Mouse (Mus musculus): ENCODE measurements around the gene Gm10959. TPM values are rescaled to one million over a fixed set of nuclear protein-coding genes. Genes with fewer than 3 reads are reported as not detected.
"Not testable (repeated sequence)": the region's sequence is repeated elsewhere in the genome, so short reads cannot be mapped to it uniquely, and the experiment has no call there.

Gene Gm10959
- not detected in 2 replicates for polyA plus RNA-seq (2012; rRNA removed)

DNA sequence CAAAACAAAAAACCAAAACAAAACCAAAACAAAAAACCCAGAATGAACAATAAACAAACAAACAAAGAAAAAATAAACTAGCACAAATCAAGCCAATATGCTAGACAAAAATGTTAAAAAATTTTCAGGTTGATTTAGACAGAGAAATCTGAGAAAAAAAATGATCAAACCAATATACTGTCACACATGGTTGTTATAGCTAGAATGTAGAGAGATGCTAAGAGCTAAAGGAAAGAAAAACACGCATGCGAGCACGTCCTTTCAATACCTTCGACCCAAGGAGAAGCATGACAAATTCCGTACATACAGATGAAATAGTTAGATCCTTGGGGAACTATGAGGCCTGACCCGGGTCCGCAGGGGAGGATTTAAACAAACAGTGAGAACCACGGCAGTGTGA is at the start of gene Gm10959:
Gene Gm10959, minus strand, starts transcription at position 101 of the 400 bp plus-strand sequence.
- Histone ChIP-seq H3K27me3 (ENCODE audit: control insufficient read depth, insufficient read depth, low read length) (no peaks in the 10 kb centered on the region), H3K27ac (ENCODE audit: insufficient read depth, low read length) (no peak within 1 kb of the TSS), H3K4me1 (ENCODE audit: control insufficient read depth, insufficient read depth, insufficient read length) (no peaks in the 10 kb centered on the region), H3K4me3 (ENCODE audit: extremely low read depth, insufficient read depth, insufficient read length) (no peak within 1 kb of the TSS), H3K36me3 (ENCODE audit: control insufficient read depth, insufficient read depth, low read length) (no peaks in the 10 kb centered on the region)
- DNase-seq (ENCODE audit: low read depth in 1 of 2, low spot score in 2 of 2), result no peak
- 94% methylated on average over 8 of the region's 8 CpGs for WGBS
- no peak for TF ChIP-seq POLR2A (IDR thresholded peaks at IDR 0.05; ENCODE audit: low read depth, low read length)
- no peak for TF ChIP-seq CTCF (IDR thresholded peaks at IDR 0.05; ENCODE audit: extremely low read depth, insufficient read depth, insufficient read length, insufficient replicate concordance)

DNA sequence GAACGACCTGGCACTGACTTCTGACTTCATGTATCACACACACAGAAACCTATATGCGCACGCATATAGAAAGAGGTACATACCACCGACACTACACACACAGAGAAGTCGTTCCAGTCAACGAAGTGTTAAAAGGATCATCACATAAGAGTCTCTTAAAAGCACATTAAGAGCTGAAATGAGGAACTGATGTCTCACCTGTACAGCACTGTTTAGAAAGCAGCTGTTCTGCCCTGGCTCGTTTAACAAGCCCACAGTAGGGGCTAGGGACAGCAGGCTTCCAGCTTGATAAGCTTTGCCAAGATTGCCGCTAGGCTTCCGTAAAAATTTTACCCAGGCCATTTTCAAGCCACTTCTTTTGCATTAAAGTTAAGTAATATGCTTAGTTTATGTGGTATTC is 49.2 kb upstream of the Gm10959 start:
- no peak for TF ChIP-seq CTCF (IDR thresholded peaks at IDR 0.05; ENCODE audit: extremely low read depth, insufficient read depth, insufficient read length, insufficient replicate concordance)
- Histone ChIP-seq H3K4me3 (ENCODE audit: extremely low read depth, insufficient read depth, insufficient read length) (no peak overlapping the region), H3K27me3 (ENCODE audit: control insufficient read depth, insufficient read depth, low read length) (no peaks in the 10 kb centered on the region), H3K27ac (ENCODE audit: insufficient read depth, low read length) (no peak overlapping the region), H3K4me1 (ENCODE audit: control insufficient read depth, insufficient read depth, insufficient read length) (no peaks in the 10 kb centered on the region), H3K36me3 (ENCODE audit: control insufficient read depth, insufficient read depth, low read length) (peaks cover 5% of the 10 kb centered on the region)
- 93% methylated on average over 9 of the region's 9 CpGs for WGBS
- DNase-seq (ENCODE audit: low read depth in 1 of 2, low spot score in 2 of 2), result no peak

DNA sequence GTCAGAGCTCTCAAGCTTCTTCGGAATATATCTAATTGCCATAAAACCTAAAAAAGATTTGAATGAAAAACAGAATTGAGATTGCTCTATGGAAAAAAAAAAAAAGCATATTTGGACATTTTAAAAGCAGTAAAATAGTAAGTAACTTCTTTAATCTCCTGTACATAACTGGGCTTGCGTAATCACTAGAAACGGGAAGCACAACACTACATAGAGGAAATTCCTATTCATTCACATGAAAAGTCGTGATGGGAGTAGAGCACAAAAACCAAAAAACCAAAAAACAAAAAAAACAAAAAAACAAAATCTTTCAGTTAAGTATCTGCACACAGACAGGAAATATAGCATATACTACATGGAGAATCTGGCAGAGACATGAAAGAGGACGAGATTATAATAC is 45.1 kb upstream of the Gm10959 start:
- Histone ChIP-seq H3K27ac (ENCODE audit: insufficient read depth, low read length) (no peak overlapping the region), H3K4me3 (ENCODE audit: extremely low read depth, insufficient read depth, insufficient read length) (no peak overlapping the region), H3K4me1 (ENCODE audit: control insufficient read depth, insufficient read depth, insufficient read length) (no peaks in the 10 kb centered on the region), H3K27me3 (ENCODE audit: control insufficient read depth, insufficient read depth, low read length) (no peaks in the 10 kb centered on the region), H3K36me3 (ENCODE audit: control insufficient read depth, insufficient read depth, low read length) (peaks cover 11% of the 10 kb centered on the region)
- DNase-seq (ENCODE audit: low read depth in 1 of 2, low spot score in 2 of 2), result no peak
- TF ChIP-seq CTCF (IDR thresholded peaks at IDR 0.05; ENCODE audit: extremely low read depth, insufficient read depth, insufficient read length, insufficient replicate concordance) (no peak), POLR2A (IDR thresholded peaks at IDR 0.05; ENCODE audit: low read depth, low read length) (no peak)
- 66% methylated on average over 5 of the region's 5 CpGs for WGBS

DNA sequence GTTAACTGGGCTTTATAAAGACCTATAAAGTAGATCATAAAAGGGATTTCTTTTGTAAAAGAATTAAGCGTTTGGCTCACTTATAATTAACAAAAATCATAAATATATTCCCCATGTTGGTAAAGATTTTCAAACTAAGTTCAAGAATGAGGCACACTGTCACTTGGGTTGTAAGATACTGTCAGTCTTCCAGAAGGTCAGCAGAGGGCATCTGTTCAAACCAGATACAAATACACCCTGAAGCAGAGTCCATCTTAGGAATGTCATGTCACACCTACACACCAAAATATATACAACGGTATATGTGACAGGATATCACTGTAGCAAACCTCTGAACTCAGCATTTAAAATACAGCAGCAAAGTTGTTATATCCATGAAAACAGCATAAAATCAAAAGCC is 31.0 kb upstream of the Gm10959 start:
- TF ChIP-seq POLR2A (IDR thresholded peaks at IDR 0.05; ENCODE audit: low read depth, low read length) (no peak), CTCF (IDR thresholded peaks at IDR 0.05; ENCODE audit: extremely low read depth, insufficient read depth, insufficient read length, insufficient replicate concordance) (no peak)
- 94% methylated on average over 2 of the region's 2 CpGs for WGBS
- Histone ChIP-seq H3K4me1 (ENCODE audit: control insufficient read depth, insufficient read depth, insufficient read length) (no peaks in the 10 kb centered on the region), H3K27me3 (ENCODE audit: control insufficient read depth, insufficient read depth, low read length) (no peaks in the 10 kb centered on the region), H3K4me3 (ENCODE audit: extremely low read depth, insufficient read depth, insufficient read length) (no peak overlapping the region), H3K27ac (ENCODE audit: insufficient read depth, low read length) (no peak overlapping the region), H3K36me3 (ENCODE audit: control insufficient read depth, insufficient read depth, low read length) (peaks cover 13% of the 10 kb centered on the region)
- no peak for DNase-seq (ENCODE audit: low read depth in 1 of 2, low spot score in 2 of 2)

DNA sequence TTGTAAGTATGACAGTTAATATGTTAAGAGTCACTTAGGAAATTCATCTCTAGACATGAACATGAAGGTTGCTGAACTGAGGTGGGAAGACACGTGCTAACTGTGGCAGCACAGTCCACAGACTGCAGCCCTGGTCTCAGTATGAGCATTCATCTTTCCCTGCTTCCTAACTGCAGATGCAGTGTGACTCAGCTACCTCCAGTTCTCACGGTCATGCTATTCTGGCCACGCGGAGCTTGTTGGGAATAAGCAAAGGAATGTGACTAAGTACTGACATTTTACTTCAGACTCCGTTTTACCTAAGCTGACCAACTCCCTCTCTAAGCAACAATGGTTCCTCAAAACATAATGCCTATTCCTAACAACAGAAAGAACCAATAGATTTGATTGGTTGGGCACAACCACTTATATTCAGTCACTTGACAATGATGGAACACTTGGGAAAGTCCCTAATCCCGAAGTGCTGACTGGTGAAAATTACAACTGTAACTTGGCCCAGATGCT is 24.3 kb upstream of the Gm10959 start:
- no peak for DNase-seq (ENCODE audit: low read depth in 1 of 2, low spot score in 2 of 2)
- Histone ChIP-seq H3K27ac (ENCODE audit: insufficient read depth, low read length) (peak overlapping the region; percentile 41), H3K4me3 (ENCODE audit: extremely low read depth, insufficient read depth, insufficient read length) (no peak overlapping the region), H3K4me1 (ENCODE audit: control insufficient read depth, insufficient read depth, insufficient read length) (no peaks in the 10 kb centered on the region), H3K36me3 (ENCODE audit: control insufficient read depth, insufficient read depth, low read length) (0 out of 2 replicates have a peak, but pooled peaks cover 1% of the 10 kb centered on the region), H3K27me3 (ENCODE audit: control insufficient read depth, insufficient read depth, low read length) (no peaks in the 10 kb centered on the region)
- no peak for TF ChIP-seq CTCF (IDR thresholded peaks at IDR 0.05; ENCODE audit: extremely low read depth, insufficient read depth, insufficient read length, insufficient replicate concordance)
- WGBS, result 83% methylated on average over 6 of the region's 6 CpGs

DNA sequence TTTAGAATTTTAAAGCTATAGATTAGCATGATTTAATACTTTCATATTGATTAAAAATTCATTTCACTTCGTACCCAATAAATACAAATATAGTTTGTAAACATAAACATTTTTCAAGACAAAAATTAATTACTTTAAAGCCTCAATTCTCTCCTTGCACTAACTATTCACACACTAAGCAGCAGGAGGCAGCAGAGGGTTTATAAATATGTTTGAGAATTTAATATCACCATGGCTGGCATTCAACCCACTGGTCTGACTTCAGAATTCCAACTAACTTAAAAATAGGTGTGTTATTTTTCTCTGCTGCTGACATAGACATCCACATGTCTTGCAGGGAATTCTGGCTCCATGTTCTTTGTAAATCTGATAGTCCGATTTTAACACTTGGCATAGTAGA is 20.1 kb upstream of the Gm10959 start:
- no peak for DNase-seq (ENCODE audit: low read depth in 1 of 2, low spot score in 2 of 2)
- Histone ChIP-seq H3K4me3 (ENCODE audit: extremely low read depth, insufficient read depth, insufficient read length) (no peak overlapping the region; the same call in 1 of the 2 replicates), H3K4me1 (ENCODE audit: control insufficient read depth, insufficient read depth, insufficient read length) (no peaks in the 10 kb centered on the region), H3K36me3 (ENCODE audit: control insufficient read depth, insufficient read depth, low read length) (peaks cover 1% of the 10 kb centered on the region; the same call in 1 of the 2 replicates), H3K27me3 (ENCODE audit: control insufficient read depth, insufficient read depth, low read length) (no peaks in the 10 kb centered on the region), H3K27ac (ENCODE audit: insufficient read depth, low read length) (no peak overlapping the region)
- no peak for TF ChIP-seq POLR2A (IDR thresholded peaks at IDR 0.05; ENCODE audit: low read depth, low read length)
- no peak for TF ChIP-seq CTCF (IDR thresholded peaks at IDR 0.05; ENCODE audit: extremely low read depth, insufficient read depth, insufficient read length, insufficient replicate concordance)
- 82% methylated on average over 2 of the region's 2 CpGs for WGBS

DNA sequence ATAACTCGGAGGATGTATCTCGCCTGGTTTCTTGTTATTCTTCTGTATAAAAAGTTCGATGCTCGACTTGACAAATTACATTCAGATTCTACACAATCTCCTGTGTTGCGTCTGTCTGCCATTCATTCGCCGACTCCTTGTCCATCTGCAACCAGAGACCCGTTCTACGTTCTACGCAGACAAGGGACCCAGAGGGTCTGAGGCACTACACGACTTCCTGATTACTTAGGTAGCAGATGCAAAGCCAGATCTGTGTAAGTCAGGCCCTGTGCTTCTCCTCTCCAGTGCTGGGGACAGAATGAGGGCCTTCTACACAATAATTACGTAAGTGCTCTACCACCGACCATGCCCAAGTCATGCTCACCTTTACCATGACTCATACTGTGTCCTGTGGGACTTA is 18.0 kb upstream of the Gm10959 start:
- not testable (repeated sequence) for H3K4me1 ChIP-seq (ENCODE audit: control insufficient read depth, insufficient read depth, insufficient read length); H3K27me3 ChIP-seq (ENCODE audit: control insufficient read depth, insufficient read depth, low read length); H3K36me3 ChIP-seq (ENCODE audit: control insufficient read depth, insufficient read depth, low read length); H3K4me3 ChIP-seq (ENCODE audit: extremely low read depth, insufficient read depth, insufficient read length); DNase-seq (ENCODE audit: low read depth in 1 of 2, low spot score in 2 of 2); H3K27ac ChIP-seq (ENCODE audit: insufficient read depth, low read length)
- 92% methylated on average over 13 of the region's 13 CpGs for WGBS

Data from spleen, adult 2 months (tissue).